ENCODE assay signal across 1 mouse cellular context in genomic region chr14:121929243-121929951, GRCm38 (mm10).
A peak's percentile ranks its signal among the peaks of the same experiment; 100 is the strongest.
TF ChIP-seq lines count a peak whose summit lies in the region.

No protein-coding gene starts in this region.

TF ChIP-seq in MEL, 35 proteins besides CTCF, POLR2A, EP300 and RAD21 (continued from another document):
- TF ChIP-seq USF2 (IDR thresholded peaks at IDR 0.05; ENCODE audit: borderline replicate concordance in 1 of 2, insufficient read depth in 1 of 2, low read depth in 1 of 2, low read length in 2 of 2) (no peak), TCF12 (IDR thresholded peaks at IDR 0.05; ENCODE audit: low read depth, low read length) (peak; percentile 75), MEF2A (IDR thresholded peaks at IDR 0.05; ENCODE audit: extremely low read depth, insufficient replicate concordance, low read depth, low read length, poor library complexity, severe bottlenecking) (no peak), USF1 (IDR thresholded peaks at IDR 0.05; ENCODE audit: low read depth, low read length) (peak; percentile 72), MAZ (IDR thresholded peaks at IDR 0.05; ENCODE audit: low read depth, low read length) (no peak), BHLHE40 (IDR thresholded peaks at IDR 0.05; ENCODE audit: borderline replicate concordance, low read depth, low read length) (peak; percentile 100), POLR2AphosphoS5 (IDR thresholded peaks at IDR 0.05; ENCODE audit: borderline replicate concordance, low read depth, low read length) (no peak), NELFE (IDR thresholded peaks at IDR 0.05; ENCODE audit: low read depth, low read length) (no peak), TAL1 (IDR thresholded peaks at IDR 0.05; ENCODE audit: low read length) (peak; percentile 61), HCFC1 (IDR thresholded peaks at IDR 0.05; ENCODE audit: low read depth, low read length) (peak; percentile 70), MYC (IDR thresholded peaks at IDR 0.05; ENCODE audit: low read depth, low read length) (peak; percentile 94), CHD1 (IDR thresholded peaks at IDR 0.05; ENCODE audit: low read depth, low read length) (no peak)
